ENCODE assay signal across 8 mouse cellular contexts in genomic region chr13:21710031-21710711, GRCm38 (mm10). TPM values are rescaled to one million over a fixed set of nuclear protein-coding genes. Genes with fewer than 3 reads are reported as not detected.
A peak's percentile ranks its signal among the peaks of the same experiment; 100 is the strongest.
DNase-seq lines count a peak whose midpoint lies in the region; ATAC-seq lines count a peak whose summit lies in the region.

No protein-coding gene starts in this region.

- H3K9me3 ChIP-seq in megakaryocyte, embryonic 14.5 days: no peaks in the 10 kb centered on the region

- H3K36me3 ChIP-seq in megakaryocyte, embryonic 14.5 days (replicated peaks; ENCODE audit: low read length): no peaks in the 10 kb centered on the region

- peak overlapping the region; percentile 93 for H3K4me3 ChIP-seq in megakaryocyte, embryonic 14.5 days (replicated peaks)

- peak; percentile 67 for ATAC-seq in inflammation-experienced regulatory T-cells, adult 6 months

- H3K27me3 ChIP-seq in megakaryocyte, embryonic 14.5 days (replicated peaks): peaks cover 2% of the 10 kb centered on the region

- peak; percentile 90 to 98 for DNase-seq in adrenal gland, adult (ENCODE audit: inconsistent age in 2 of 2, low spot score in 1 of 2)
- peak; percentile 95 for DNase-seq in embryo, embryonic 10.5 days (ENCODE audit: low spot score)
- peak; percentile 85 for DNase-seq in gastrocnemius, postnatal 14 days
- DNase-seq in left cerebral cortex, adult 9 months (ENCODE audit: low spot score in 2 of 2): peak; percentile 60 to 93
- DNase-seq in right cerebral cortex, adult 2 months (ENCODE audit: low spot score in 2 of 2): peak; percentile 93
- DNase-seq in urinary bladder, postnatal 10 days (ENCODE audit: low spot score): peak; percentile 60

- H3K4me1 ChIP-seq in megakaryocyte, embryonic 14.5 days: peaks cover 19% of the 10 kb centered on the region

- intact Hi-C loops in gastrocnemius, postnatal 14 days (cut with DNase I; ENCODE audit: low total_unique reads): no loop called here

RNA-seq across cellular contexts. Expression of gene Hist1h2bl, which starts 5.8 kb away (rescaled TPM):
- total RNA-seq in gastrocnemius, postnatal 14 days (2021): 10 to 100 TPM; 79.9 to 84.7 TPM
- not detected for polyA plus RNA-seq in inflammation-experienced regulatory T-cells, adult 6 months (2017; shearing (Covaris generic))
- 3.6 TPM in 1 of 2 replicates, not detected in the other for polyA plus RNA-seq in megakaryocyte, embryonic 14.5 days (2012; ENCODE audit: insufficient read depth, low replicate concordance)

RNA-seq across cellular contexts. Expression of gene Hist1h2ai, which starts 6.1 kb away (rescaled TPM):
- total RNA-seq in gastrocnemius, postnatal 14 days (2021): 10 to 100 TPM; 70.5 to 87.6 TPM
- 10 to 100 TPM in 1 of 3 experiments, not detected in 2; 25.0 TPM for polyA plus RNA-seq in inflammation-experienced regulatory T-cells, adult 6 months (2017; shearing (Covaris generic))
- polyA plus RNA-seq in megakaryocyte, embryonic 14.5 days (2012; ENCODE audit: insufficient read depth, low replicate concordance): 46.8 and 88.4 TPM in 2 replicates

RNA-seq across cellular contexts. Expression of gene Hist1h3h, which starts 7.3 kb away (rescaled TPM):
- total RNA-seq in gastrocnemius, postnatal 14 days (2021): 100 to 1,000 TPM; 108 to 117 TPM
- polyA plus RNA-seq in inflammation-experienced regulatory T-cells, adult 6 months (2017; shearing (Covaris generic)): 1 to 10 TPM in 1 of 3 experiments, not detected in 2; 4.9 TPM
- 72.9 and 147 TPM in 2 replicates for polyA plus RNA-seq in megakaryocyte, embryonic 14.5 days (2012; ENCODE audit: insufficient read depth, low replicate concordance)

RNA-seq across cellular contexts. Expression of gene Hist1h2bm, which starts 11.7 kb away (rescaled TPM):
- total RNA-seq in gastrocnemius, postnatal 14 days (2021): 10 to 100 TPM; 20.2 to 23.0 TPM
- polyA plus RNA-seq in inflammation-experienced regulatory T-cells, adult 6 months (2017; shearing (Covaris generic)): 1 to 10 TPM in 2 of 3 experiments, not detected in 1; 1.6 to 4.7 TPM
- 7.3 TPM in 1 of 2 replicates, not detected in the other for polyA plus RNA-seq in megakaryocyte, embryonic 14.5 days (2012; ENCODE audit: insufficient read depth, low replicate concordance)

RNA-seq across cellular contexts. Expression of gene Olfr1359, which starts 12.3 kb away (rescaled TPM):
- not detected for total RNA-seq in gastrocnemius, postnatal 14 days (2021)
- not detected for polyA plus RNA-seq in inflammation-experienced regulatory T-cells, adult 6 months (2017; shearing (Covaris generic))
- not detected in 2 replicates for polyA plus RNA-seq in megakaryocyte, embryonic 14.5 days (2012; ENCODE audit: insufficient read depth, low replicate concordance)

Comparison
In these comparisons a context has a peak if more than half of its experiments do, and no peak if none do; other contexts are left out.
1. Peak in every context shown above with its lines: DNase-seq, ATAC-seq and H3K4me3 ChIP-seq.
2. RNA of gene Hist1h3h, which starts 7.3 kb away (polyA plus RNA-seq): 72.9 to 147 TPM in megakaryocyte, embryonic 14.5 days; 4.9 TPM in inflammation-experienced regulatory T-cells, adult 6 months; every median in the first group is over 10 times any median in the second.